Mouse (Mus musculus) liver, adult 2 months (tissue): ENCODE results near the gene Defb20.

Experiments used
- CTCF ChIP-seq: fragments of 200-500 bp; IDR thresholded peaks from 2 replicates; pipeline ENCODE4 v1.5.1; 2011; ENCODE audit warnings: low read depth, low read length, control low read depth
- POLR2A ChIP-seq: fragments of 200-500 bp; IDR thresholded peaks from 2 replicates; pipeline ENCODE4 v1.6.1; 2011; ENCODE audit warnings: low read length, control low read depth; ENCODE audit not compliant: insufficient read depth; ENCODE audit errors: extremely low read depth

DNA sequence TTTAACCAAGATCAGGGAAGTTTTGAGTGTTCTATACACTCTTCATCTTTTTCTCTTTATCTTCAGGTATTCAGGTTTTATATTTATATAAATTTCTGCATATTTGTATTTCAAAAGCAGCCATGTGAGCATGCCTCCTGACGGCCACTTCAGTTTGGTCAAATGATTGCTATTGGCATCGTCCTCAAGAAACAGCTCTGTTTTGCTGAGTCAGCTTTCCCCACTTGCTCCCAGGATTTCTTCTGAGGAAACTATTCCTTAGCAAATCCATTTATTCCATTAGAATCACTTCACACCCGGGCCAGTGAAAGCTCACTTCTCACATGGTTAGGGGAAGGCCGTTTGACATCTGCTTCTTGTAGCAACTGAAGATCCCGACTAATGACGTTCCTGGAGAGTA lies 21.2 kb downstream of the Defb20 start:
- TF ChIP-seq CTCF (no peak), POLR2A (no peak)
